Mouse (Mus musculus) right cerebral cortex, postnatal 10 days (tissue): ENCODE data around the gene Kif1a.

Source experiments
- DNase-seq, 2 experiments: peaks; one replicate each; pipeline ENCODE4 v3.0.0; 2021; ENCODE audit warnings: low spot score in 2 of 2

Gene Kif1a

DNA sequence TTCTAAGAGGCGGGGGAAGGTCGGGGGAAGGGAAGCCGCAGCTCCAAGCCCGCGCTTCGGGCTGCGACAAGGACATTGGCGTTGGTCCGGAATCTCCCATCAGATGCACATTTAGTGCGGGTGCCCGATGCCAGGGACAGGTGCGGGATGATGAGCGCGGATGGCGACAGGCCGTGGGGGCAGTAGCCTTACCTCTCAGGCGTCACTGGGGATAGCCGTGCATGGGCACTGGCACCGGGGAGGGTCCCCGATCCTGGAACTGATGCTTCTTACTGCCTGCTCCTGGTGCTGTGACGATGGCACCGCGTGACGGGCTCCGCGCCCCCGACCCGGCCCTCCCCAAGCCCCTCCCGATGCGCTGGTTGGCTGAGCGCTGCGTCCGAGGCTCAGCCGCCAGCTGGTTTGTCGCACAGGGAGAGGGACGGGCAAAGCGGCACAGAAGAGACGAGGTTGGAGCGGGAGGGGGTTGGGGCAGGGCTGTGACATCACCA lies at the start of gene Kif1a:
Kif1a (minus strand) TSS at position 381 of the 491 bp plus-strand sequence.
- DNase-seq, result peak; percentile 97 to 98

DNA sequence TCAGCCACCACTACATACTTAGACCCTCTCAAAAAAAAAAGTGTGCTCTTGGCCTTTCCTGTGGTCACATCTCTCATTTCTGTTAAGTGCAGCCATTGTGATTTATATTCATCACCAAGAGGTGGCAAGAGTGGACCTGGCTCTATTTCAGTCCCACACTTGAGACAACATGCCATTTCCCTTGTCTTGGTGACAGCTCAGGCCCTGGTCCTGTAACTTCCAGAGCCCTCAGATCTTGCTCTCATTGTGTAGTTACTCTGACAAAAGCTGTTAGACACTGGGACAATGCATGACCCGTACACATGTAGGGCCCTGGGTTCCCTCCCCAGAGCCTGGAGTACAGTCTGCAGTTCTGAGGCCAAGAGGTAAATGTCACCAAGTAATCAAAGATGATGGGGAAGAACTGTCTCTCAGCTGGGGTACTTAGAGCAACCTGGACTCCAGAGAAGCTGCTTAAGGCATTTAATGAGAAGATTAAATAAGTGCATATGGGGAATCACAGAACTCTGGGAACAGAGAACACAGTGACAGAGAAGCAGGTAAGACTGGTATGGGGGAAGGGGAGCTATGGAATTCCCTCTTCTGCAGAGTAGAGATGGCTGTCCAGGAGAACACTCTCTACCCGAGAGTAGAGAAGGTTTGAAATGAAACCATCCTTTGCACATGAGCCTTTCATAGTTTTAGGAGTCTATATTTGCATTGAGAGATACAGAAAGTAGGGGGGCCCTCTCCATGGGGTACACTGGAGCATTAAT lies 49.3 kb upstream of the Kif1a start:
- no peak for DNase-seq

DNA sequence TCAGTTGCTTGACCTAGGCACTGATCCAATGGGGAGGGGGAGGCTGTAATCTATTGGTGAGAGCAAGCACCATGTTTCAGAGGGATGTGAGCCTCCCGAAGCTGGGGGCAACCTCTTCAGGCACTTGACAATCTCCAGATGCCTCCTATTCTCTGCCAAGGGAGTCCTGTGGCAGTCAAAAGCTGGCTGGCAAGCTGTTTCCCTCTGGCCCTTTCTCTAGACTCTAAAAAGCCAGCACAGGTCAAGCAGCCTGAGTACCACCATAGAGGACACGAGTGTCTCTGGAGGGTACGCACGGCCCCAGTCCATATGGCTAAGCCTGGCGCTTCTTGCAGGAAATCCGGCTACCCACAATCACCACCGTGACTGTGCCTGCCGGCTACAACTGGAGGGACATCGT lies 42.4 kb upstream of the Kif1a start:
- DNase-seq, result no peak

DNA sequence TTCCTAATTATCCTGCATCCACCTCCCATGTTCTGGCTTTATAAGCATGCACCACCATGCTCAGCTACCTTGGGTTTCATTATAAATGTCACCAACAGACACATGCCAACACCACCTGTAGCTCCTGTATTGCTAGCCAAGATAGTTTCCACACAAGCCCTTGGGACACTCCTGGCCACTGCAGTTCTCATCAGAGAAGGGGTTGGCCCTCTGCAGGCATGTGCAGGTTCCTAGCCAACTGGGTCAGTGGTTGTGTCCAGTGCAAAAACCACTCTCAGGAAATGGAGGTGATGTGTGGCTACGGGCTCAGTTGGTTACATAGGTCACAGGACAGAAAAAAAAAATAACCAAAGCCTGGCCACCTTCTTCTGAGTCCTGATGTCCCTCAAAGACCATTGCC lies 41.1 kb upstream of the Kif1a start:
- DNase-seq, result no peak

DNA sequence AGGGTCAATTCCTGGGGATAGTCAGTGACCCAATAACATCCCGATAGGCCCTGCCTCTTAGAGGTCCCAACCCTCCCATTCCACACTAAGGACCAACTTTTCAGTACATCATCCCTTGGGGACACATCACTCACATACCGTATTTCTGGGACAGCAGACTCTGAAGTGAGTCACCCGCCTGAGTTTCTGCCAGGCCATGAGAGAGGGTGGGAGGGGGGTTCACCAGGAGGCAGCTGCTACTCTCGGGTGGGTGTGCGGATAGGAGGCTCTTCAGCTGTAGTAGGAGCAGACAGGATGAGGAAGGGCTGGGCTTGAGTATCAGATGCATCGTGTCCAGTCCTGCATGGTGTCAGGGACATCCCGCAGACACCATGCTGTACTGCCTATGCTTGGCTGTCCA lies 38.0 kb upstream of the Kif1a start:
- DNase-seq, result peak in 1 of 2 experiments; percentile 40

DNA sequence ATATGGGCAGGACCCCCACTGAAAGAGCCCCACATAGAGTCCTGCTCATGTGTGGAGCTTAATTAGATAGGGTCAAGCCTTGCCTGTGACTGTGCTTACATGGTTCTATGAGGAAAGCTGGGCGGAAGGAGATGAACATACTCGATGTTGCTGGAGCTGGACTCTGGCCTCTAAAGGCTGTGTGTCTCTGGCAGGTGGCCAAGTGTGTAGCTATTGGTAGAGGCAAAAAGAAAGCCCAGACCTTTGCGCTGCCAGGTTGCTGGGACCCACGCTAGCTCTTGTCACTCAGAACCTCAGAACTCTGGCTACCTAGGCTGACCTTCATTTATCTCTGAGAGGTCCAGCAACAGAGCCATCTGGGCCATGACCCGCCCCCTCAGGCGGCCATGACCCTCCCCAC lies 36.8 kb upstream of the Kif1a start:
- DNase-seq, result no peak

DNA sequence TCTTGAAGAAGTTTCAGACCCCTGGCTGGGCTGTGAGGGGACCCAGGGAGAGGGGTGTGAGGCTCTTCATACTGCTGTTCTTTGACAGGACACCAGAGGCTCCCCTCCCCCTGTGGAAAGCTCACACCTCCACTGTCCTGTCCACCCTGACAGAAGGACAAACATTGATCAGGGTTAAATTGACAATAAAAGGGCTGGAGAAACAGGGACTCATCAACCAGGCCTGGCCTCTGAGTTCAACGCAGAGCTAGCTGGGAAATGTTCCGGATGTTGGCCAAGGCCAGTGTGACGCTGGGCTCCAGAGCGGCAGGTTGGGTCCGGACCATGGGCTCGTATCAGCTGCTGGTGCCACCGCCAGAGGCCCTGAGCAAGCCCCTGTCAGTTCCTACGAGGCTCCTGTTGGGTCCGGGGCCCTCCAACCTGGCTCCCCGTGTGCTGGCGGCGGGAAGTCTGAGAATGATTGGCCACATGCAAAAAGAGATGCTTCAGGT lies 33.3 kb upstream of the Kif1a start, which contains the start of gene Agxt:
Agxt (plus strand) TSS at position 205 of the 491 bp plus-strand sequence.
- DNase-seq, result no peak

DNA sequence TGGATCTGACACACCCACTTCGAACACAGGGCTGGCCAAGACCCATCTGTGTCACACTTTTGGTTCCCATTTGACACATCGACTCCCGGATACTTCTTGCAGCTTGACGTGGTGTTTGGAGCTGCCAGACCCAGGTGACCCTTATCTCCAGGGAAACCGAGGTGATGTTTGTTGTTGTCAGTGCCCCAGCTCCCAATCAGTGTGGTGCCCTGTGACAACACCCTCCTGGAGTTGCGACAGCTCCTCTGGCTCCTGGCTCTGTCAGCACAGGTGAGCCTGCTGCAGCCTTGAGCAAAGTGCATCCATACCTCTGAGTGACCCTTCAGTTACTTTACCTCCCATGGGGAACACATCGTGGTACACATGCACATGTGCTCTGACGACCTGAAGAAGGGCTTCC lies 30.9 kb upstream of the Kif1a start:
- DNase-seq, result no peak

DNA sequence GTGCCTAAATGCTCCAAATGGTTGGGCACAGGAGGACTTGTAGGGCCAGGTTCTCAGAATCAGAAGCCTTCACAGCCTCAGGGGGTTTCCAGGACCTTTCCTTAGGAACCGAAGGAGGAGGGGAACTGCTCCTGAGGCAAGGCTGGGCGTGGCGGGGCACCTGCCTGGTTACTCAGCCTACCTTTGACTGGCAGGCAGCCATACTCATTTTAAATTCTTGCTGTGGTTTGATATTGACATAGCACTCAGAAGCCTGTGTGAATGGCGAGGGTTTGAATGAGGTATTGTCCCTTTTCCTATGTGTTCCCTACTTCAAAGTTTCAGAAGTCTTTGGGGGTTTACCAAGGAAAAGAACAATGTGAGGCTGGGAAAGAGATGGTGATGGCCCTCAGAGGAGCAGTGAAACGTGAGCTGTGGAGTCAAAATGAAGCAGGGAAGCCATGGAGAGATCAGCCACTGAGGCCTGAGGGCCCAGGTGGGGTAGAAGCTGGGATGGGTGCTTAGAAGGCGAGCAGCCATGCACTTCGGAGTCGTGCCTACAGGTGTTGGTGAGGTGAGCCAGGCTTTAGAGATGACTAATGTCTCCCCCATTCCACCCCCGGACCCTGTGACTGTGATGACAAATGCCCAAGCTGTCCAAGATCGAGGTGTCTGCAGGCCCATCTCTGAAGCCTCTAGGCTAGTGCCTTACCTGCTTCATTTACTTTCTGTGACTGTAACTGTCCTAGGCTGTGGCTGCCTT lies 28.7 kb upstream of the Kif1a start:
- DNase-seq, result no peak

DNA sequence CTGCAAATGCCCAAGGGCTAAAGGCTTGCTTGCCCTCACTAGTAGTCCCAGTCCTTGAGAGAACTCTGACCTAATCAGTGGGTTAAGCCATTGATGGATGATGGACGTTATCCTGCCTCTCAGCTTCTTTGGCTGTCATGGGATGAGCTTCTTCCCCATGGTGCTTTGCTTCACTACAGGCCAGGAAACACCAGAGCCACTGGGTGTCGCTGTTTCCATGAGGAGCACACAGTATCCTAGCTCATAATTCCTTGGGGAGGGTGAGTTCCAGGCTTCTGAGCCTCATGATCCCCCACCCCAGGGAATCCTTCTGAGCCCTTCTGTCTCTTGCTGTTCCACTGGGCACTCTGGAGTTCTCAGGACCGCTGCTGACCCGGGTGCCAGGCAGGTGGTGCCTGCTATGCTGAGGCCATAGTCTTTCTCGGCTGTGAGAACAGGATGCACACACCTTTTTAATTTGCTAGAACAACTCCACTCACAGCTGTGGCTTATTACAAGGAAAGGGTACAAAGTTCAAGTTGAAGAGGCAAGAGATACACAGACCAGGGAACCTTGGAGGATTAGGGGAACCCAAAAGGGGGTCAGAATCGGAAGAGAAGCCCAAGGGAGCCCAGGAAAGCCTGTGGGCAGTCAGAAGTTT lies 27.1 kb upstream of the Kif1a start:
- DNase-seq, result peak; percentile 71 to 85

DNA sequence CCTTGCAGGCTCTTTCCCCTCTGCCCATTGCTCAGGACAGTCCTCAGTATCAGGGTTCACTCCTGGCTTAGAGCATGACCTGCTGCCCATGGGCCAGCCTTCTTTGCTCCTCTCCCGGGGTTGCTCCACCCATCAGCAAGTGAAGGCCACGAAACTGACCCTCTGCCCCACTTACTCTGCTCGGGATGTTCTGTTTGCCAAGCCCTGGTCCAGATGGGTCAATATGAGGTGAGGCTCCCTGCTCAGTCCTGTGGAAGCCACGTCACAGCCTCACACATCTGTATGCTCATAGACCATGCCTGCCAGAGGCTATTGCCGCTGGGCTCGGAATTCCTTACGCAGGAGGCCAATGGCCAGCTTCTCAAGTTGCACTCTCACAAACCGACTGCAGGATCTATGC lies 26.5 kb upstream of the Kif1a start:
- DNase-seq, result no peak

DNA sequence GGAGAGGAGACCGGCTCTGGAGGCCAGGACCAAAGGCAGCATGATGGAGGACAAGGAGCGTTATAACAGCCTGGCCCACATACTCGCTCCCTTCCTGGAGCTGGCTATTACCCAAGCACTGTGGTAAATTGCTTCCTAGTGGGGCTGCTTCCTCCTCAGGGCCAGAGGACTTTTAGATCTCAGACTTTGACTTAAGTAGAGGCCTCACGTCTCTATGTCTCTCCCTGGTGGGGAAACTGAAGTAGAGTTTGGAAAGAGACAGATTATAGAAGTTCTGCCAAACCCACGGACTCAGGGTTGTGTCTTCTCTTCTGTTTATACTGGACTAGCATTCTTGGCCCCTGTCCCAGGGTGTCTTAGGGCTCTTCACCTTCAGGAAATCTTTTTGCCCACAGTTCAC lies 23.5 kb upstream of the Kif1a start:
- no peak for DNase-seq

DNA sequence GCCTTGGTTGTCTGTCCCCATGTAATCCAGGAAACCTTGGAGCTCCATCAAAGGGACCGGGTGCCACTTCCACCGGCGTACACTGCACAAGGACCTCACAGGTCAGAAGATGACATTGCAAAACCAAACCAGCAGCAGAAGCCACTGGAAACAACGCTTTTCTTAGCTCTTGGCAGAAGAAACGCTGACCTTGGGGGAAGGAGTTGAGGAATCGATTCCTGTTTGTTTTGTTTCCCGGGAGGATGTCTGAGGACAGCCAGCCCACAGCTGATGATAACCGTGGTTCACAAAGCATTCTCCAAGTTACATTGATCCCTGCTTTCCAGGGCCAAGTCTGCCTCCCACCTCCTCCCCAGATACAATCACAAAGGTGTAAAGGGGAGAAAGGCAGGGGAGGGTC lies 22.3 kb upstream of the Kif1a start:
- no peak for DNase-seq

DNA sequence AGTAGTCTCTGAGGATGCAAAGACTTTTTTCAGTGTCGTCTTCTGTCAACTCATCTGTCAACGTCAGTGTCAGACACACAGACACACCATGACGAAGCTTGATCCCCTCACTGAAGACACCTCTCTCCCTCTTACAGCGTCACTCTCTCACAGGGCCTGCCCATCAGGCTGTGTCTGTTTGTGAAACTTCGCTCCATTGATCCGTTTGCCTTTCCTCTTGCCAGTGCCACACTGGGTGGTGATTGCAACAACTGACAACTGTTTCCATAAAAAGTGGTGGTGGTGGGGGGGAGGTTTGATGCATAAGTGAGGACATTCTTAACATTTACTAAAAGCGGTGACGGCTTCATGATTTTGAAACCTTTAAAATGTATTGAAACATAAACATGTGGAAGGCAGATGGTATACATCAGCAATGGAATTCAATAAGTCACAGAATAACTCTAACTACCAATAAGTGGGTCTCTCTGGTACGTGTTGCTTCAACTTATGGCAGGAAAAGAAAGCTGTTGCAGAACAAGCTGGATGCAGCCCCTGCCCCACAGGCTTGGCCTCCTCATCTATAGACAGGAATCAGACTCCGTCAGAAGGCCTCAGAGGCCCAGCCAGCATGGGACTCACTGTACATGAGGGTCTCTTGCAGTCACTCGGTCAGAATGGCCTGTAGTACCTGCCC lies 21.6 kb upstream of the Kif1a start:
- DNase-seq, result no peak

DNA sequence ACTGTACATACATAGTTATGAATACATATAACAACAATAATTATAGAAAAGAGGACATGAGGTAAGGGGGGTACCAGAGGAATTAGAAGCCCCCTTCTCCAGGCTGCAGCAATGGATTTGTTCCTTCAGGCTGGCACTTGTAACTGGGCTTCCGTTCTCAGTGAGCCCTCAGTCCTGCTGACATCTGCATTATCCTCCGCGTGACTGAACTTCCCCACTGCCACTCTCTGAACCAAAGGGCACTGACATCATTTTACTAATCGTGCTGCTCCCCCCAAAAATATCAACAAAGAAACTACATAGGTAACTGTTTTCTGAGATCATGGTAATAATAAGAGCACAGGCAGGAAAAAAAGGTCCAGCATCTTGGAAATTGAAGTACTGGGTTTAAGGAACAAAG lies 17.1 kb upstream of the Kif1a start:
- no peak for DNase-seq

DNA sequence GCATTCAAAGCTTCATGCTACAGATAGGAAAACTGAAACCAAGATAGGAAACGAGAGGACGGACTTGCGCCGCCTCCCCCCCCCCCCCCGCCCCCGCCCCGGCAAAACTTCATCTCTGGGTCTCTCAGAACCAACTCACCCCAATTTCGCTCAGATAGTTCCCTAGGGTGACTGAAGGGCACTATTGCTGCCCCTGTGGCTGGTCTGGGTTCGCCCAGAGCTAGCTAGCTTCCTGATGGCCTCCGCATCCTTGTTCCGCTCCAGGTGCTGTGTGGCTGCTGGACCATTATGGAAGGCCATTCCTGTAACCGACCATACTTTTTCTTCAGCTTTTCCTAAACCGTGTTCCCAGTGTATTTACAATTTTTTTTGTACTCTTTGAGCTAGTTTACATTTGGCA lies 13.7 kb upstream of the Kif1a start:
- DNase-seq, result no peak

DNA sequence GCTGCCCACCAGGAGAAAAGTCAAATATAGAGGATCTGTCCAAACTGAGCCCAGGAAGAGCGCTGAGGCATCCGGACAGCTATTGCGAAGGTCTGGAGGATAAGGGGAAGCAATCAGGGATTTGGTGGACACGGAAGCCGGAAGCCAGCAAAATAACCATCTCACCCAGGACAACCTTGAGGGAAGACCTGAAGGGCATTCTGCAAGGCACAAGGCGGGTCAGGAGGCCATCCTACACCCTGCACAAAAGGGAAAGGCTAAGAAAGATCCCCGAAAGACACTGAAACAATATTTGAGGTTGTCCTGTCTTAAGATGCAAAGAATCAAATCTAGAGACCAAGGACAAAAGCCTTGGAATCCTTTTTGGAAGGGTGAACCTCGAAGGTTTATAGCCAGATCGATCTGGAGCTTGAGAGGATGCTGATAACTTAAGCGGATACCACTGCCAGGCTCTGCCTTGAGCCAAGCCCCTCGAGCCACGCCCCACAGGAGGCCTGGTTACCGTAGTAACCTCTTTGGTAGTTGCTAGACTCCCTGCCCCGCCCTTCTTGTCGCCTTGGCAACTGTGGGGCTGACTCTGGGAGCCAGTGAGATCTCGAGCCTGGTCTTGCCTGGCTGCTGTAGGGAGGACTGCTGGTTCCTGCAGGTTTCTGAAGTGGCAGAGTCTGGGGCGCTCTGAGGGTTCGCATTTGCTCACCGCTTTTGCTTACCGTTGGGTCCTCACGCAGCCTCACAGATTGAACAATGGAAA lies 13.1 kb upstream of the Kif1a start:
- peak; percentile 91 to 94 for DNase-seq

DNA sequence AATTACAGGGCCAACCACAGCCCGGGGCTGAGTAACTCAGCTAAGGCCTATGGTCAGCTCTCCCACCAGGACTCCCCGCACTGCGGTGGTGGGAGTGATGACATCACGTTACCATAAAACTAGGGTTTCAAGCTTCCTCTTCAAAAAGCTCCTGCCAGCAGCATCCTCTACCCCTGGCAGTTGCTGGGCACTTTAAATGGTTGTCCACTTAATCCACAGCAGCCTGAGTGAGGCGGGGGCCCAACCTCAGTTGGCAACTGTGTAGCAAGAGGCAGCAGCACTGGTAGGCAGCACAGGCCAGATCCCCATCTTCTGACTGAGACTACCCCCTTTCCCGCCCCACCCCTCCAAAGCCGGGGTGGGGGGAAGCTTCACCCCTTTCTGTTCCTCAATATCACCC lies 949 bp upstream of the Kif1a start:
- DNase-seq, result no peak

DNA sequence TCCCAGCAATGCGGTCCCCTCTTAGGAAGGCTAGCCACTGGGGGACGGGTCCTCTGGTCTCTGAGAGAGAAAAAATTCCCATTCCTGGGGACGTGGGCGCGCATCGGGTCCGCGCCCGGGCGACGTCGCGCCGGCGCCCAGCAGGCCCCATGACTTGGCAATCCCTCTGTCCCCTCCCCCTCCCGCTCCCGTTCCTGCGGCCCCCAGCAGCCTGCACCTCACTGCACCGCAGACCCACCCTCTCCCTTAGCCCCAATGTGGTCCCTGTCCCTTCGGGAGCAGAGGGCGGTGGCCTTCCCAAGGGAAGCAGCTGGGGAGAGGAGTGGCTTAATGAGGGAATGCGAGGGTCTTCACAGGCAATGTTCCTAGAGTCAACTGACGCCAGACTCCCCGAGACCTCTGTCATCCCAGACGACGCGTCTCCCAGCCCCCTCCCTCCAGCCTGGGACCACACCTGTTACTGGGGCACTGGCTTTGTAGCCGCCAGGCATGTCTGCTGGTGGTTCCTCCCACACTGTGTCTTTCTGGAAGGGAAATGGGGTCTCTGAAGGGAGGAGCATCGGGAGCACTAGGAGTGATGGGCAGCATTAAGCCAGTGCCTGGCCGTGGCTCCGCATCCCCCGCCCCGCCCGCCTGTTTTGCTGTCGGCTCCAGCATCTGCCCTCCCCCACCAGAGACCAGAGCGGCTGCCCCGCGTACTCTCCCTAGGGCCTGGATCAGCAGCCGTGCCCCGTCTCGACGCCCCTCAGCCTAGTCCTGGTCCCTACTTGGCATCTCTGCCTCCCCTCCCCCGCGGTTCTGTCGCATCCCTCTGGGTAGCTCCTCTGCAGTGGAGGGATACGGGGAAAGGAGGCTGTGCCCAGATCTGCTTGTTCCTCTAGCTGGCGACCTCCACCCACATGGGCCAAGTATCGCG lies 917 bp downstream of the Kif1a start:
- peak; percentile 84 to 87 for DNase-seq

DNA sequence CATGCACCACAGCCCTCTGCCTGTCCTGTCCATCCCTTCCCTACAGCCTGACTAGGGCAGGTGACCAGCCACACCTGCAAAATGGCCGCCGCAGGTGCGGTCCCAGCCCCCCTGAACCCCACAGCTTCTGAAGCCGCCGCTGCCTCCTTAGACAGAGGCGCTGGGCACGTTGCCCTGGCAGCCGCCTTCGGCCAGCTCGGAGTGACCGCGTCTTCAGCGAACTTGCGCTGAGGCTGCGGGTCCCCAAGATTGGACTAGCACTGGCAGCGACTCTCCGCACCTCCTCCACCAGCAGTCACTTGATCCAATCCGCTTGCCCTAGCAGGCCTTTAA lies 1.5 kb downstream of the Kif1a start:
- peak in 1 of 2 experiments; percentile 72 for DNase-seq
